Mouse (Mus musculus): ENCODE data around the gene Cdk14.

The Cdk14 gene

GRCm38 (mm10) chr5:5314270-5314669, 105.8 kb downstream of the Cdk14 start:
- DNase-seq (ENCODE audit: inconsistent ontology term) = no peak

GRCm38 (mm10) chr5:5313195-5313760, 106.8 kb downstream of the Cdk14 start:
- no peak for DNase-seq (ENCODE audit: inconsistent ontology term)

- no peak for DNase-seq (ENCODE audit: inconsistent ontology term)
Measured at GRCm38 (mm10) chr5:5305286-5305685, 114.8 kb downstream of the Cdk14 start.

- DNase-seq (ENCODE audit: inconsistent ontology term) = no peak
Measured at GRCm38 (mm10) chr5:5303102-5303670, 116.9 kb downstream of the Cdk14 start.

GRCm38 (mm10) chr5:5301571-5302079, 118.5 kb downstream of the Cdk14 start:
- no peak for DNase-seq (ENCODE audit: inconsistent ontology term)

GRCm38 (mm10) chr5:5300998-5301397, 119.1 kb downstream of the Cdk14 start:
- DNase-seq (ENCODE audit: inconsistent ontology term) = no peak

GRCm38 (mm10) chr5:5300290-5300689, 119.8 kb downstream of the Cdk14 start:
- DNase-seq (ENCODE audit: inconsistent ontology term) = no peak

GRCm38 (mm10) chr5:5297222-5297621, 122.9 kb downstream of the Cdk14 start:
- no peak for DNase-seq (ENCODE audit: inconsistent ontology term)

- no peak for DNase-seq (ENCODE audit: inconsistent ontology term)
Measured at GRCm38 (mm10) chr5:5296773-5297172, 123.3 kb downstream of the Cdk14 start.

- no peak for DNase-seq (ENCODE audit: inconsistent ontology term)
Measured at GRCm38 (mm10) chr5:5292830-5293542, 127.1 kb downstream of the Cdk14 start.

GRCm38 (mm10) chr5:5291321-5291991, 128.7 kb downstream of the Cdk14 start:
- no peak for DNase-seq (ENCODE audit: inconsistent ontology term)

- DNase-seq (ENCODE audit: inconsistent ontology term) = no peak
Measured at GRCm38 (mm10) chr5:5290714-5291113, 129.4 kb downstream of the Cdk14 start.

GRCm38 (mm10) chr5:5285876-5286275, 134.2 kb downstream of the Cdk14 start:
- DNase-seq (ENCODE audit: inconsistent ontology term) = peak; percentile 50

GRCm38 (mm10) chr5:5284531-5284930, 135.6 kb downstream of the Cdk14 start:
- no peak for DNase-seq (ENCODE audit: inconsistent ontology term)

GRCm38 (mm10) chr5:5283756-5284430, 136.2 kb downstream of the Cdk14 start:
- no peak for DNase-seq (ENCODE audit: inconsistent ontology term)

GRCm38 (mm10) chr5:5282425-5282824, 137.7 kb downstream of the Cdk14 start:
- no peak for DNase-seq (ENCODE audit: inconsistent ontology term)

GRCm38 (mm10) chr5:5275321-5275720, 144.8 kb downstream of the Cdk14 start:
- DNase-seq (ENCODE audit: inconsistent ontology term) = peak; percentile 71

- peak; percentile 12 for DNase-seq (ENCODE audit: inconsistent ontology term)
Measured at GRCm38 (mm10) chr5:5274318-5274717, 145.8 kb downstream of the Cdk14 start.

- no peak for DNase-seq (ENCODE audit: inconsistent ontology term)
Measured at GRCm38 (mm10) chr5:5266787-5267126, 153.4 kb downstream of the Cdk14 start.

GRCm38 (mm10) chr5:5265861-5266786, 154.0 kb downstream of the Cdk14 start:
- DNase-seq (ENCODE audit: inconsistent ontology term) = peak; percentile 30

- DNase-seq (ENCODE audit: inconsistent ontology term) = peak; percentile 81
Measured at GRCm38 (mm10) chr5:5265401-5265841, 154.7 kb downstream of the Cdk14 start.
